Mouse (Mus musculus): ENCODE data around the gene Barx2. TPM values are rescaled to one million over a fixed set of nuclear protein-coding genes. Genes with fewer than 3 reads are reported as not detected.

Barx2 gene
- polyA plus RNA-seq, 1 experiment, result not detected

- Histone ChIP-seq H3K27ac (ENCODE audit: insufficient read depth, low read depth, low read length) (no peak overlapping the region), H3K4me3 (ENCODE audit: insufficient read depth, low read depth, low read length) (peak overlapping the region; percentile 38; the same call in 1 of the 2 replicates), H3K4me1 (ENCODE audit: control insufficient read depth, insufficient read depth, low read length) (peaks cover 26% of the 10 kb centered on the region)
- 7% methylated on average over 16 of the region's 16 CpGs for WGBS
- no peak for TF ChIP-seq CTCF (IDR thresholded peaks at IDR 0.05; ENCODE audit: insufficient read depth, low read depth, low read length)
- TF ChIP-seq POLR2A (IDR thresholded peaks at IDR 0.05; ENCODE audit: insufficient read depth, low read depth, low read length), result no peak
Measured at GRCm38 (mm10) chr9:31912553-31912920, 725 bp downstream of the Barx2 start.

GRCm38 (mm10) chr9:31910221-31910620 is 3.0 kb downstream of the Barx2 start:
- Histone ChIP-seq H3K4me1 (ENCODE audit: control insufficient read depth, insufficient read depth, low read length) (peaks cover 27% of the 10 kb centered on the region), H3K4me3 (ENCODE audit: insufficient read depth, low read depth, low read length) (no peak overlapping the region), H3K27ac (ENCODE audit: insufficient read depth, low read depth, low read length) (no peak overlapping the region)
- TF ChIP-seq CTCF (IDR thresholded peaks at IDR 0.05; ENCODE audit: insufficient read depth, low read depth, low read length) (no peak), POLR2A (IDR thresholded peaks at IDR 0.05; ENCODE audit: insufficient read depth, low read depth, low read length) (no peak)
- WGBS, result 46% methylated on average over 5 of the region's 5 CpGs

GRCm38 (mm10) chr9:31901781-31902180 is 11.5 kb downstream of the Barx2 start:
- 82% methylated on average over 2 of the region's 2 CpGs for WGBS
- H3K4me3 ChIP-seq (ENCODE audit: insufficient read depth, low read depth, low read length), result no peak overlapping the region
- H3K4me1 ChIP-seq (ENCODE audit: control insufficient read depth, insufficient read depth, low read length), result no peaks in the 10 kb centered on the region
- TF ChIP-seq POLR2A (IDR thresholded peaks at IDR 0.05; ENCODE audit: insufficient read depth, low read depth, low read length), result no peak
- no peak for TF ChIP-seq CTCF (IDR thresholded peaks at IDR 0.05; ENCODE audit: insufficient read depth, low read depth, low read length)
- no peak overlapping the region for H3K27ac ChIP-seq (ENCODE audit: insufficient read depth, low read depth, low read length)

DNA sequence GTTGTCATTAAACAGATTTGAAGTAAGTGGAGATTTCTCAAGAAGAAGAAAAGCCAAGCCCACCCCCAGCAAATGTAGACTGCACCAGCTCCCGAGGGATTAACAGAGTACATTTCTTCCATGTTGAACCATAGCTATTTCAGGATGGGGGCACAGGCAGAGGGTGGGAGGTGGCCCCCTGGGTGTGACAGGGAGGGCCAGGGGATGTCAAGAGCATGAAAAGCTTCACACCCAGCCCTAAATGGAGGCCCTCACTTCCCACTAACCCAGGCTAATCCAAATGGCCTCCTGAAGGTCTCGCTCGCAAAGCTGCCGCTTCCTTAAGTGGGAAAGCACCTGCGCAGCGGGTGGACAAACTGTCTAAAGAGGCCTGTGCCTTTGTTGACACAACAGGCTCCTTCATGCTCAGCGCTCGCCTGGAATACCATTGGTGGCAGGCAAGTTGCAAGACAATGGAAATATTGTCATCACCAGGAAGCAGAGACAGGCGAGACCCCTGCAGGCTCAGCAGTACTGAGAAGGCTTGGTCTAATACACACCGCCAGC is 18.4 kb downstream of the Barx2 start:
- TF ChIP-seq POLR2A (IDR thresholded peaks at IDR 0.05; ENCODE audit: insufficient read depth, low read depth, low read length) (no peak), CTCF (IDR thresholded peaks at IDR 0.05; ENCODE audit: insufficient read depth, low read depth, low read length) (no peak)
- Histone ChIP-seq H3K4me1 (ENCODE audit: control insufficient read depth, insufficient read depth, low read length) (no peaks in the 10 kb centered on the region), H3K27ac (ENCODE audit: insufficient read depth, low read depth, low read length) (no peak overlapping the region), H3K4me3 (ENCODE audit: insufficient read depth, low read depth, low read length) (no peak overlapping the region)
- WGBS, result 76% methylated on average over 10 of the region's 10 CpGs

DNA sequence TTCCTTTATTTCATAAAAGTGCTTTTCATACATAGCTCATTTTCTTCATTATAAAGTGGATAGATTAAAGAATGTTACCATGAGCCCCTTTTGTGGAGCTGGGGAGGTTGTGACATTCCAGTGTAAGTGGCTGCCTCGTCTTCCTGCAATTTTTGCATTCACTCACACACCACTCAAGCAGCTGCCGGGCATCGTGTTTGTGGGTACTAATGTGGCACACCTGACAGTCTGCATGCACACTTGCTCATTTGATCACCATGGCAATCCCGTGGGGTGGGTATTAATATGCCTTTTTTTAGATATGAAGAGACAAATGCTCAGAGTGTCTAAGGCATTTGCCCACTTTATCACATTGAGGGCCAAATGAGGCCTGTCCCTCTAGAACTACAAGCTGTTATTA is 24.9 kb downstream of the Barx2 start:
- TF ChIP-seq POLR2A (IDR thresholded peaks at IDR 0.05; ENCODE audit: insufficient read depth, low read depth, low read length) (no peak), CTCF (IDR thresholded peaks at IDR 0.05; ENCODE audit: insufficient read depth, low read depth, low read length) (no peak)
- H3K27ac ChIP-seq (ENCODE audit: insufficient read depth, low read depth, low read length), result no peak overlapping the region
- 60% methylated on average over 4 of the region's 4 CpGs for WGBS
- no peak overlapping the region for H3K4me3 ChIP-seq (ENCODE audit: insufficient read depth, low read depth, low read length)
- peaks cover 2% of the 10 kb centered on the region; the same call in 1 of the 2 replicates for H3K4me1 ChIP-seq (ENCODE audit: control insufficient read depth, insufficient read depth, low read length)

GRCm38 (mm10) chr9:31886258-31886657 is 27.0 kb downstream of the Barx2 start:
- no peak overlapping the region for H3K27ac ChIP-seq (ENCODE audit: insufficient read depth, low read depth, low read length)
- WGBS, result 66% methylated on average over 3 of the region's 3 CpGs
- peaks cover 2% of the 10 kb centered on the region; the same call in 1 of the 2 replicates for H3K4me1 ChIP-seq (ENCODE audit: control insufficient read depth, insufficient read depth, low read length)
- no peak overlapping the region for H3K4me3 ChIP-seq (ENCODE audit: insufficient read depth, low read depth, low read length)
- TF ChIP-seq CTCF (IDR thresholded peaks at IDR 0.05; ENCODE audit: insufficient read depth, low read depth, low read length), result no peak
- TF ChIP-seq POLR2A (IDR thresholded peaks at IDR 0.05; ENCODE audit: insufficient read depth, low read depth, low read length), result no peak

GRCm38 (mm10) chr9:31882376-31882775 is 30.9 kb downstream of the Barx2 start:
- TF ChIP-seq CTCF (IDR thresholded peaks at IDR 0.05; ENCODE audit: insufficient read depth, low read depth, low read length) (no peak), POLR2A (IDR thresholded peaks at IDR 0.05; ENCODE audit: insufficient read depth, low read depth, low read length) (no peak)
- Histone ChIP-seq H3K4me3 (ENCODE audit: insufficient read depth, low read depth, low read length) (no peak overlapping the region), H3K4me1 (ENCODE audit: control insufficient read depth, insufficient read depth, low read length) (no peaks in the 10 kb centered on the region), H3K27ac (ENCODE audit: insufficient read depth, low read depth, low read length) (no peak overlapping the region)
- WGBS, result 55% methylated on average over 2 of the region's 2 CpGs

DNA sequence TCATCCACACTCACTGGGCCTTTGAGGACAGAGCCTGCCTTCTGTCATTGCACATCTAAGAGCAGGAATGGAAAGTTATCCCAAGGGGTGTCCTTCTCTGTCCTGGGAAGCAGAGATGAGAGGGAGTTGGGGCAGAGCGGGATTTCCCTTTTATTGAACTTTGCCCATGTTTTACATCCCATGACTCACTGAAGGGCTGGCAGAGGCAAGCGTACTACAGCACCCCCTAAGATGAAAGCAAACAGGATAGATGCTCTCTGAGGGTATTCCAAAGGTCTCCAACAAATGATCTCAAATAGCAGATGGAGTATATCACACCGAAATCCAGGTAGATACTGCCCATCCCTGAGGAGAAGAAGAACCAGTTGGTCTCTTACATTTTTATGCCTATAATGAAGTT is 37.7 kb downstream of the Barx2 start:
- WGBS, result 98% methylated on average over 3 of the region's 3 CpGs
- no peak overlapping the region for H3K27ac ChIP-seq (ENCODE audit: insufficient read depth, low read depth, low read length)
- no peak overlapping the region for H3K4me3 ChIP-seq (ENCODE audit: insufficient read depth, low read depth, low read length)
- no peak for TF ChIP-seq POLR2A (IDR thresholded peaks at IDR 0.05; ENCODE audit: insufficient read depth, low read depth, low read length)
- TF ChIP-seq CTCF (IDR thresholded peaks at IDR 0.05; ENCODE audit: insufficient read depth, low read depth, low read length), result no peak
- H3K4me1 ChIP-seq (ENCODE audit: control insufficient read depth, insufficient read depth, low read length), result no peaks in the 10 kb centered on the region

- H3K4me1 ChIP-seq (ENCODE audit: control insufficient read depth, insufficient read depth, low read length), result no peaks in the 10 kb centered on the region
- WGBS, result 91% methylated on average over 3 of the region's 3 CpGs
- H3K27ac ChIP-seq (ENCODE audit: insufficient read depth, low read depth, low read length), result no peak overlapping the region
- no peak for TF ChIP-seq CTCF (IDR thresholded peaks at IDR 0.05; ENCODE audit: insufficient read depth, low read depth, low read length)
- TF ChIP-seq POLR2A (IDR thresholded peaks at IDR 0.05; ENCODE audit: insufficient read depth, low read depth, low read length), result no peak
- H3K4me3 ChIP-seq (ENCODE audit: insufficient read depth, low read depth, low read length), result no peak overlapping the region
Measured at GRCm38 (mm10) chr9:31874236-31874635, 39.0 kb downstream of the Barx2 start.

- TF ChIP-seq POLR2A (IDR thresholded peaks at IDR 0.05; ENCODE audit: insufficient read depth, low read depth, low read length) (no peak), CTCF (IDR thresholded peaks at IDR 0.05; ENCODE audit: insufficient read depth, low read depth, low read length) (no peak)
- 67% methylated on average over 4 of the region's 4 CpGs for WGBS
- no peaks in the 10 kb centered on the region for H3K4me1 ChIP-seq (ENCODE audit: control insufficient read depth, insufficient read depth, low read length)
Measured at GRCm38 (mm10) chr9:31871410-31871809, 41.9 kb downstream of the Barx2 start.

More at GRCm38 (mm10) chr9:31871410-31871809, 41.9 kb downstream of the Barx2 start:
- no peak overlapping the region for H3K4me3 ChIP-seq (ENCODE audit: insufficient read depth, low read depth, low read length)
- no peak overlapping the region for H3K27ac ChIP-seq (ENCODE audit: insufficient read depth, low read depth, low read length)

Measured in olfactory bulb, adult 2 months (tissue).